In genomic region chr10:117818600-117818999, GRCm38 (mm10) we compare ENCODE assay signal across 17 mouse cellular contexts. TPM values are rescaled to one million over a fixed set of nuclear protein-coding genes. Genes with fewer than 3 reads are reported as not detected.
DNase-seq lines count a peak whose midpoint lies in the region; ATAC-seq and TF ChIP-seq lines count a peak whose summit lies in the region.
"Had no signal": no experiment of that assay in that cellular context is flagged by ENCODE, and none has a peak within 500 bp of the region (broad histone marks: within the 10 kb centered on the region; RNA-seq: fewer than 3 reads in every experiment).

No protein-coding gene starts in this region.

- no peaks in the 10 kb centered on the region for H3K27me3 ChIP-seq in lung, postnatal 0 days (replicated peaks; ENCODE audit: insufficient read depth, low read length)
- H3K27me3 ChIP-seq: embryonic facial prominence, embryonic 12.5 days; forebrain, embryonic 15.5 days had no signal

- H3K36me3 ChIP-seq in lung, postnatal 0 days (ENCODE audit: insufficient read depth, low read length): peaks cover 56% of the 10 kb centered on the region

- H3K4me2 ChIP-seq in lung, postnatal 0 days (replicated peaks; ENCODE audit: low read depth, low read length): no peak overlapping the region
- H3K4me2 ChIP-seq: embryonic facial prominence, embryonic 12.5 days; forebrain, embryonic 15.5 days; heart, embryonic 11.5 days; hindbrain, embryonic 14.5 days had no signal

- DNase-seq in lung, postnatal 0 days (ENCODE audit: low spot score): peak; percentile 56
- no peak for DNase-seq in lung, postnatal 10 days
- no peak for DNase-seq in kidney, adult 11 months
- DNase-seq in ovary, adult 18-20 months (ENCODE audit: low spot score): no peak
- DNase-seq: adrenal gland, adult 2 months; adrenal gland, postnatal 25 days; cerebellum, adult 2 months; cerebellum, postnatal 10 days; gastrocnemius, postnatal 36 days; heart, adult 2 months had no signal

- no peak overlapping the region for H3K27ac ChIP-seq in lung, postnatal 0 days (ENCODE audit: low read length)
- H3K27ac ChIP-seq in bone marrow macrophage, adult 2 months (ENCODE audit: insufficient read depth, low read depth, low read length): peak overlapping the region; percentile 56
- H3K27ac ChIP-seq: embryonic facial prominence, embryonic 12.5 days; forebrain, embryonic 15.5 days; heart, adult 2 months; hindbrain, embryonic 10.5 days; hindbrain, embryonic 14.5 days had no signal

- no peak overlapping the region for H3K4me3 ChIP-seq in lung, postnatal 0 days (ENCODE audit: low read depth, low read length)
- no peak overlapping the region for H3K4me3 ChIP-seq in bone marrow macrophage, adult 2 months (ENCODE audit: insufficient read depth, low read length)
- H3K4me3 ChIP-seq: embryonic facial prominence, embryonic 12.5 days; forebrain, embryonic 15.5 days; heart, adult 2 months; hindbrain, embryonic 10.5 days had no signal

- WGBS in lung, postnatal 0 days: 64% methylated on average over 6 of the region's 6 CpGs

- TF ChIP-seq POLR2A in bone marrow macrophage, adult 2 months (IDR thresholded peaks at IDR 0.05; ENCODE audit: borderline replicate concordance, low read depth, low read length): no peak

- no peaks in the 10 kb centered on the region for H3K4me1 ChIP-seq in lung, postnatal 0 days (ENCODE audit: insufficient read depth, low read depth, low read length)
- H3K4me1 ChIP-seq in bone marrow macrophage, adult 2 months (ENCODE audit: control insufficient read depth, insufficient read depth, low read length): peaks cover 21% of the 10 kb centered on the region
- H3K4me1 ChIP-seq: embryonic facial prominence, embryonic 12.5 days; forebrain, embryonic 15.5 days; hindbrain, embryonic 10.5 days had no signal

- no peak for TF ChIP-seq EP300 in lung, postnatal 0 days (IDR thresholded peaks at IDR 0.05)

- H3K9ac ChIP-seq in lung, postnatal 0 days (replicated peaks; ENCODE audit: low read depth): no peak overlapping the region
- H3K9ac ChIP-seq: embryonic facial prominence, embryonic 12.5 days; forebrain, embryonic 15.5 days; hindbrain, embryonic 14.5 days had no signal

- H3K9me3 ChIP-seq in lung, postnatal 0 days (ENCODE audit: low read length): no peaks in the 10 kb centered on the region
- H3K9me3 ChIP-seq: embryonic facial prominence, embryonic 12.5 days; forebrain, embryonic 15.5 days; hindbrain, embryonic 10.5 days had no signal

- no peak for TF ChIP-seq CTCF in lung, postnatal 0 days (IDR thresholded peaks at IDR 0.05)
- no peak for TF ChIP-seq CTCF in bone marrow macrophage, adult 2 months (IDR thresholded peaks at IDR 0.05; ENCODE audit: low read depth, low read length)

- no peak; the same call in 1 of the 2 replicates for ATAC-seq in lung, postnatal 0 days
- ATAC-seq in megakaryocyte, adult 5-6 weeks (ENCODE audit: poor library complexity, severe bottlenecking): peak; percentile 95
- ATAC-seq: forebrain, embryonic 15.5 days had no signal

RNA-seq across cellular contexts. Expression of gene Nup107, which starts 26.1 kb away (rescaled TPM):
- polyA plus RNA-seq in lung, postnatal 0 days (2015; fragmentation: Nextera tagmentation; extraction: Ambion mirVana): 15.2 and 17.3 TPM in 2 replicates
- 18.2 and 18.9 TPM in 2 replicates for polyA plus RNA-seq in bone marrow macrophage, adult 2 months (2012; ENCODE audit: insufficient read depth, insufficient read length, missing spikeins)
- 50.3 and 50.9 TPM in 2 replicates for total RNA-seq in megakaryocyte, adult 5-6 weeks (2015)
- 57.7 and 68.7 TPM in 2 replicates for total RNA-seq in megakaryocyte, adult 5-6 weeks (2017)

RNA-seq across cellular contexts. Expression of gene Rap1b, which starts 27.2 kb away (rescaled TPM):
- polyA plus RNA-seq in lung, postnatal 0 days (2015; fragmentation: Nextera tagmentation; extraction: Ambion mirVana): 268 and 290 TPM in 2 replicates
- 454 and 458 TPM in 2 replicates for polyA plus RNA-seq in bone marrow macrophage, adult 2 months (2012; ENCODE audit: insufficient read depth, insufficient read length, missing spikeins)
- total RNA-seq in megakaryocyte, adult 5-6 weeks (2015): 448 and 514 TPM in 2 replicates
- 174 and 218 TPM in 2 replicates for total RNA-seq in megakaryocyte, adult 5-6 weeks (2017)
